Mouse (Mus musculus): ENCODE measurements at regions not wholly inside any gene's neighbourhood (a gene's known extent, or its start where the extent isn't known, plus 50 kb on each side); places are given as distances from the start of the nearest gene placed in this dataset.

- Histone ChIP-seq H3K9ac (ENCODE audit: low read depth, poor library complexity, severe bottlenecking) (no peak overlapping the region), H3K27me3 (ENCODE audit: control insufficient read depth, insufficient read depth, low read length, poor library complexity, severe bottlenecking) (no peaks in the 10 kb centered on the region), H3K4me3 (ENCODE audit: low read depth, low read length) (no peak overlapping the region), H3K9me3 (replicated peaks; ENCODE audit: control insufficient read depth, insufficient read depth, low read length, poor library complexity, severe bottlenecking) (no peaks in the 10 kb centered on the region), H3K27ac (ENCODE audit: insufficient read depth, low read length) (no peak overlapping the region), H3K36me3 (ENCODE audit: control insufficient read depth, insufficient read depth, low read length, poor library complexity, severe bottlenecking) (no peaks in the 10 kb centered on the region), H3K4me1 (ENCODE audit: control insufficient read depth, insufficient read depth, low read length) (no peaks in the 10 kb centered on the region)
- TF ChIP-seq POLR2A (IDR thresholded peaks at IDR 0.05; ENCODE audit: insufficient read depth, low read length), result no peak
- no peak for TF ChIP-seq CTCF (IDR thresholded peaks at IDR 0.05; ENCODE audit: low read depth, low read length)
- no peak for TF ChIP-seq EP300 (IDR thresholded peaks at IDR 0.05; ENCODE audit: insufficient read depth, low read depth, low read length)
Observed at GRCm38 (mm10) chr12:109272101-109272500, 180.5 kb upstream of the Dlk1 start.

- no peak overlapping the region for H3K4me3 ChIP-seq (ENCODE audit: low read depth, low read length)
- H3K4me1 ChIP-seq (ENCODE audit: control insufficient read depth, insufficient read depth, low read length), result no peaks in the 10 kb centered on the region
- no peaks in the 10 kb centered on the region for H3K27me3 ChIP-seq (ENCODE audit: control insufficient read depth, insufficient read depth, low read length, poor library complexity, severe bottlenecking)
- no peaks in the 10 kb centered on the region for H3K9me3 ChIP-seq (replicated peaks; ENCODE audit: control insufficient read depth, insufficient read depth, low read length, poor library complexity, severe bottlenecking)
- H3K9ac ChIP-seq (ENCODE audit: low read depth, poor library complexity, severe bottlenecking), result no peak overlapping the region
- H3K27ac ChIP-seq (ENCODE audit: insufficient read depth, low read length), result no peak overlapping the region
- H3K36me3 ChIP-seq (ENCODE audit: control insufficient read depth, insufficient read depth, low read length, poor library complexity, severe bottlenecking), result no peaks in the 10 kb centered on the region
- TF ChIP-seq POLR2A (IDR thresholded peaks at IDR 0.05; ENCODE audit: insufficient read depth, low read length) (no peak), EP300 (IDR thresholded peaks at IDR 0.05; ENCODE audit: insufficient read depth, low read depth, low read length) (no peak), CTCF (IDR thresholded peaks at IDR 0.05; ENCODE audit: low read depth, low read length) (no peak)
Observed at GRCm38 (mm10) chr12:109314850-109315249, 137.8 kb upstream of the Dlk1 start.

GRCm38 (mm10) chr12:109325986-109326385 lies 126.6 kb upstream of the Dlk1 start:
- Histone ChIP-seq H3K27me3 (ENCODE audit: control insufficient read depth, insufficient read depth, low read length, poor library complexity, severe bottlenecking) (no peaks in the 10 kb centered on the region), H3K27ac (ENCODE audit: insufficient read depth, low read length) (no peak overlapping the region), H3K36me3 (ENCODE audit: control insufficient read depth, insufficient read depth, low read length, poor library complexity, severe bottlenecking) (no peaks in the 10 kb centered on the region), H3K9ac (ENCODE audit: low read depth, poor library complexity, severe bottlenecking) (no peak overlapping the region), H3K9me3 (replicated peaks; ENCODE audit: control insufficient read depth, insufficient read depth, low read length, poor library complexity, severe bottlenecking) (no peaks in the 10 kb centered on the region), H3K4me1 (ENCODE audit: control insufficient read depth, insufficient read depth, low read length) (no peaks in the 10 kb centered on the region), H3K4me3 (ENCODE audit: low read depth, low read length) (no peak overlapping the region)
- TF ChIP-seq CTCF (IDR thresholded peaks at IDR 0.05; ENCODE audit: low read depth, low read length) (no peak), POLR2A (IDR thresholded peaks at IDR 0.05; ENCODE audit: insufficient read depth, low read length) (no peak), EP300 (IDR thresholded peaks at IDR 0.05; ENCODE audit: insufficient read depth, low read depth, low read length) (no peak)

DNA sequence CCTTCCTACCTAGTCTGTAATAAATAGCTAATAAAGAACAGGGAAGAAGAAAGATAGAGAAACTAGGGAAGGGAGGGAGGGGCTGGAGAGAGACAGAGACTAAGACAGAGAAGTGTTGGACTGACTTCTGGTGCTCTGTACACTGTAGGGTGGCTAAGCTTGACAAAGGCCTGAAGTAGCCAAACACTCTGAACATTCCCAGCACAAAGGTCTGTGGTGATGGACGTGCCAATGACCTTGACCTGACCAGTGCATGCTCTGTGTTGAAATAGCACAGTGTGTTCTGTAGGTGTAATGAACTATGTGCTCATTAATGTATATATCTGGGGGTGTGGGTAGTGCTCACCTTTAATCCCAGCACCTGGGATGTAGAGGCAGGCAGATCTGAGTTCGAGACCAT lies 81.3 kb upstream of the Dlk1 start:
- no peaks in the 10 kb centered on the region; the same call in 1 of the 2 replicates for H3K9me3 ChIP-seq (replicated peaks; ENCODE audit: control insufficient read depth, insufficient read depth, low read length, poor library complexity, severe bottlenecking)
- no peak overlapping the region for H3K9ac ChIP-seq (ENCODE audit: low read depth, poor library complexity, severe bottlenecking)
- no peak overlapping the region for H3K27ac ChIP-seq (ENCODE audit: insufficient read depth, low read length)
- H3K4me3 ChIP-seq (ENCODE audit: low read depth, low read length), result no peak overlapping the region
- no peaks in the 10 kb centered on the region for H3K4me1 ChIP-seq (ENCODE audit: control insufficient read depth, insufficient read depth, low read length)
- H3K36me3 ChIP-seq (ENCODE audit: control insufficient read depth, insufficient read depth, low read length, poor library complexity, severe bottlenecking), result no peaks in the 10 kb centered on the region
- H3K27me3 ChIP-seq (ENCODE audit: control insufficient read depth, insufficient read depth, low read length, poor library complexity, severe bottlenecking), result no peaks in the 10 kb centered on the region
- TF ChIP-seq EP300 (IDR thresholded peaks at IDR 0.05; ENCODE audit: insufficient read depth, low read depth, low read length), result no peak
- TF ChIP-seq CTCF (IDR thresholded peaks at IDR 0.05; ENCODE audit: low read depth, low read length), result no peak
- no peak for TF ChIP-seq POLR2A (IDR thresholded peaks at IDR 0.05; ENCODE audit: insufficient read depth, low read length)

GRCm38 (mm10) chr12:109385794-109386193 lies 66.8 kb upstream of the Dlk1 start:
- Histone ChIP-seq H3K4me3 (ENCODE audit: low read depth, low read length) (no peak overlapping the region), H3K4me1 (ENCODE audit: control insufficient read depth, insufficient read depth, low read length) (no peaks in the 10 kb centered on the region), H3K27me3 (ENCODE audit: control insufficient read depth, insufficient read depth, low read length, poor library complexity, severe bottlenecking) (no peaks in the 10 kb centered on the region; the same call in 1 of the 2 replicates), H3K27ac (ENCODE audit: insufficient read depth, low read length) (no peak overlapping the region), H3K36me3 (ENCODE audit: control insufficient read depth, insufficient read depth, low read length, poor library complexity, severe bottlenecking) (no peaks in the 10 kb centered on the region), H3K9me3 (replicated peaks; ENCODE audit: control insufficient read depth, insufficient read depth, low read length, poor library complexity, severe bottlenecking) (no peaks in the 10 kb centered on the region), H3K9ac (ENCODE audit: low read depth, poor library complexity, severe bottlenecking) (no peak overlapping the region)
- TF ChIP-seq CTCF (IDR thresholded peaks at IDR 0.05; ENCODE audit: low read depth, low read length) (no peak), EP300 (IDR thresholded peaks at IDR 0.05; ENCODE audit: insufficient read depth, low read depth, low read length) (no peak), POLR2A (IDR thresholded peaks at IDR 0.05; ENCODE audit: insufficient read depth, low read length) (no peak)

- TF ChIP-seq POLR2A (IDR thresholded peaks at IDR 0.05; ENCODE audit: insufficient read depth, low read length) (no peak), CTCF (IDR thresholded peaks at IDR 0.05; ENCODE audit: low read depth, low read length) (no peak)
- H3K4me3 ChIP-seq (ENCODE audit: low read depth, low read length), result no peak overlapping the region
- no peaks in the 10 kb centered on the region for H3K9me3 ChIP-seq (replicated peaks; ENCODE audit: control insufficient read depth, insufficient read depth, low read length, poor library complexity, severe bottlenecking)
- no peaks in the 10 kb centered on the region for H3K27me3 ChIP-seq (ENCODE audit: control insufficient read depth, insufficient read depth, low read length, poor library complexity, severe bottlenecking)
- no peaks in the 10 kb centered on the region for H3K36me3 ChIP-seq (ENCODE audit: control insufficient read depth, insufficient read depth, low read length, poor library complexity, severe bottlenecking)
- no peaks in the 10 kb centered on the region for H3K4me1 ChIP-seq (ENCODE audit: control insufficient read depth, insufficient read depth, low read length)
- H3K9ac ChIP-seq (ENCODE audit: low read depth, poor library complexity, severe bottlenecking), result no peak overlapping the region
- no peak overlapping the region for H3K27ac ChIP-seq (ENCODE audit: insufficient read depth, low read length)
Observed at GRCm38 (mm10) chr12:109388791-109389190, 63.8 kb upstream of the Dlk1 start.
